Mouse (Mus musculus): ENCODE measurements around the gene Wasf3.
A peak's percentile ranks its signal among the peaks of the same experiment; 100 is the strongest.
"Not testable (repeated sequence)": the region's sequence is repeated elsewhere in the genome, so short reads cannot be mapped to it uniquely, and the experiment has no call there.

Gene Wasf3

DNA sequence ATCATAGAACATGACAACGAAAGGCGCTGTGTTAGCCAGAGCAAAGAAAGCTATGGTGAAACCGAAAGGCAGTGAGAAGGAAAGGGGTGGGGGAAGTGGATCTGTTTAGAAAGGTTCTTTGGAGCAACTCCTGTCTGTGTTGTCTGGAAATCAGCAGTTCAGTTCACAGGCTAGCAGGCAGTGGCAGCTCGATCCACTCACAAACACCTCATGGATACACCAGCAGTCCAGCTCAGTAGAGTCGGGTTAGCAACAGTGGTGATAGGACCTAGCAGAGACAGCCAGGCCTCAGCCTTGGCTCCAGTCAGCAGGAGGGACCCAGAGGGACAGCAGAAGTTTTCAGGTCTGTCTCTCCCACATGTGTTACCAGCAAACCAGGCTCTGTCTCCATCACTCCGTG lies 16.2 kb downstream of the Wasf3 start:
- not testable (repeated sequence) for DNase-seq (ENCODE audit: low read depth)

GRCm38 (mm10) chr5:146402311-146402710 lies 17.5 kb downstream of the Wasf3 start:
- DNase-seq (ENCODE audit: low read depth) = no peak

DNA sequence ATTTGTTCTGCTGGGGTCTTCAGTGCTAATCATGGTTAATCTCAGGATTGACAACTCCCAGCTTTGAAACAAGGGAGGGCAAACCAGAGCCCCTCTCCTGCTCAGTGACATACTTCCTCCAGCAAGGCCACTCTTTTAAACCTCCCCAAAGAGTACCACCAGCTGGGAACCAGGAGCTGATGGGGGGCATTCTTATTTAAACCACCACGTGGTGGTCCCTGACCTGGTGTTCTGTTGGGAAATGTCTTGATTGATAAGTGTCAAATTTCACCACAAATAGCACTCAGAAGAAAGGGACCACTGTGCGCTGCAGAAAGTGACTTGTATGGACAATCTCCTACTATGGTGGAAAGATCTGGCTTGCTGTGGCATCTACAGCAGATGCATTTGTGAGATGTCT lies 19.1 kb downstream of the Wasf3 start:
- DNase-seq (ENCODE audit: low read depth) = no peak

DNA sequence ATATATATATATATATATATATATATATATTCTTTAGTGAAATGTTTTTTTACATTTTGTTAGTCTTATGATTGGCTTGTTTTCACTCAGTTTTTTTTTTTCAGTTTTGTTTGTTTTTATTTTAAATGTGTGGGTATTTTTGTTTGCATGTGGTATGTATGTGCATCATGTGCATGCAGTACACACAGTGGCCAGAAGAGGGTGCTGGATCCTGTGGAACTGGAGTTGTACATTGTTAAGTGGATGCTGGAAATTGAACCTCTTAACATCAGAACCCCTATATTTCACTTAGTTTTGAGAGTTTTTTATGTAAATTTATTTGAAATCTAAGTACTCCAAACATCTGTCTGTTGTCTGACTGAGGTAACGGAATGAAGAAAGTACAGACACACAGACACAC lies 21.3 kb downstream of the Wasf3 start:
- DNase-seq (ENCODE audit: low read depth) = no peak

GRCm38 (mm10) chr5:146407791-146408190 lies 23.0 kb downstream of the Wasf3 start:
- no peak for DNase-seq (ENCODE audit: low read depth)

- no peak for DNase-seq (ENCODE audit: low read depth)
These were observed 23.8 kb downstream of the Wasf3 start for GRCm38 (mm10) chr5:146408604-146409003.

- no peak for DNase-seq (ENCODE audit: low read depth)
These were observed 26.0 kb downstream of the Wasf3 start for GRCm38 (mm10) chr5:146410821-146411220.

DNA sequence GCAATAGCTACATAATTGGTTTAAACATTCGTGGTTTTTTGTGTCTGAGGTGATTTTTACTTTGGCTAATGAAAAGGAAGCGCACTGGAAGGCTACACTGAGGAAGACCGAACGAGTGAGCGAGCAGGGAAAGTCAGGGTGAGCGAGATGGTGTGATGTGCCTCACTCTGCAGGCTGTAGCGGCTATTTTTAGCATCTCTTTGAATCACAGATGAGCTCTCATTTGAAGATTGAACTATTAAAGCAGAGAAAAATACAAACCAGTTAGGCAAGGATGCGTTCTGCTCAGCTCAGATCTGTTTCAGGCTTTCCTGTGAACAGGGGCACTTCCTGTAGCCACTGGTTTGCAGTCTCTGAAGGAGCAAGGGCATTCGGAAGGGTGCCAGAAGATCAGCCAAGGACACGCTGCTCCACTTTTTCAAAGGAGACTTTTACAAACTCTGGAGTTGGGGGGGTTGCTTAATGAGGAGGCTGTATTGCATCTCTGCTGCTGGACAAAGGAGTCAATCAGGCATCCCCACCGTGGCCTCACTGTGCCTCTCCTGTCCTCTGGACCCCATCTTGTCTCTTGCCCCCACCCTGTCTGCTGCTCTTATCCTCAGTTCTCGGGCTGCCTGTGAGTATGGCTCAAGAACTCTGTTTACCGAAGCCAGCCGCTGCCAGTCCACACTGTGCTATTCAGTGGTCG lies 28.1 kb downstream of the Wasf3 start:
- DNase-seq (ENCODE audit: low read depth) = no peak

GRCm38 (mm10) chr5:146414611-146415010 lies 29.8 kb downstream of the Wasf3 start:
- no peak for DNase-seq (ENCODE audit: low read depth)

DNA sequence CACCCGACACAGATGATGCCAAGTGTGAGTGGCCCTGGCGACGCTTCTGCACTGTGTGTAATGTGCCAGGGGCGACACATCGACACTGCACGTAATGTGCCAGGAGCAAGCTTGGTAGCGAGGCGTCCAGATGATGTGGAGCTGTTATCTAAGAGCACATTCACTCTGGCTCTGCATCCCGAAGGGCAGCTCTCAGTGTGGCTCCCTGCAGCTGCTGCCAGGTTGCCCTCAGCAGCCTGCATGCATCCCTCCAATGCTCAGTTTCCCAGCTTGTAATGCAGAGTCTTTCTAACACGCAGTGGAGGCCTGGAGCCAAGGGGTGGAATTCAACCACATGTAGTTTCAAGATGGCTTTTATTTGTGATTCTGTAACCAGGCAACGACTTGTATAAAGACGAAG lies 30.4 kb downstream of the Wasf3 start:
- no peak for DNase-seq (ENCODE audit: low read depth)

- DNase-seq (ENCODE audit: low read depth) = no peak
These were observed 31.7 kb downstream of the Wasf3 start for GRCm38 (mm10) chr5:146416331-146417110.

GRCm38 (mm10) chr5:146418092-146418491 lies 33.3 kb downstream of the Wasf3 start:
- no peak for DNase-seq (ENCODE audit: low read depth)

DNA sequence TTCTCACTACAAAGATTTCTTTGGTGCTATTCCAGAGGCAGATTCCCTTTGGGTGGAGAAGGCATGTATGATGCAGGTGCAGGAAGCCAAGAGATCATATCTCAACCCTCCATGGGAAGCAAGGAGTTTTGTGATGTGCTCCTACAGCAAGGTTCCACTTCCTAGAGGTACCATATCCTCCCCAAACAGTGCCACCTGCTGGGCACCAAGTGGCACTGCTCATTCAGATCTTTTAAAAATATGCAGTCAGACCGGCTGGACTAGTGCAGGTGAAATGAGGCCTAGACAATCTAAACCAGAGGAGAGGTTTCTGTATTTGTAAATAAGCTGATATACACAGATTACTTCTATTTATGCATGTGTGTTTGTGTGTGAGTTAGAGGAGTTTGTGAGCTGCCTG lies 35.3 kb downstream of the Wasf3 start:
- DNase-seq (ENCODE audit: low read depth) = peak; percentile 9

- no peak for DNase-seq (ENCODE audit: low read depth)
These were observed 40.0 kb downstream of the Wasf3 start for GRCm38 (mm10) chr5:146424711-146425326.

- DNase-seq (ENCODE audit: low read depth) = no peak
These were observed 40.9 kb downstream of the Wasf3 start for GRCm38 (mm10) chr5:146425656-146426055.

- no peak for DNase-seq (ENCODE audit: low read depth)
These were observed 43.3 kb downstream of the Wasf3 start for GRCm38 (mm10) chr5:146428109-146428508.

DNA sequence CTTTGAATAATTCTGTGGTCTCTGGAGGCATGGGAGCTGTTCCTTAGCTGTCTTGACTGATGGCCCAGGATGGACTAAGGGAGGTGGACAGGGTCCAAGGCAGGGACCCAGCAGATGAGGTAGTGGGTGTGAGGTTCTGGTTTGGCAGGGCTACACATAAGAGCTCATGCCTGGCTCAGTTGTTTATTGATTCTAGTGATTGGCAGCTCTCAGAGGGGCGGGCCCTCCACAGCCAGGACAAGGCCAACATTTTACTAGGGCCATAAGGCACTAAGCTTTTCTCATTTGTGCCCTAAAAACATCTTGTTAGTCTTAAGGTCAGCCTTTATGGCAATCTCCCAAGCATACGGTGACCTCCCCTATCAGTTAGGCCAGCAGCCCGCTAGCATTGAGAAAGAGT lies 47.0 kb downstream of the Wasf3 start:
- DNase-seq (ENCODE audit: low read depth) = no peak

GRCm38 (mm10) chr5:146432476-146432875 lies 47.7 kb downstream of the Wasf3 start:
- DNase-seq (ENCODE audit: low read depth) = no peak

DNA sequence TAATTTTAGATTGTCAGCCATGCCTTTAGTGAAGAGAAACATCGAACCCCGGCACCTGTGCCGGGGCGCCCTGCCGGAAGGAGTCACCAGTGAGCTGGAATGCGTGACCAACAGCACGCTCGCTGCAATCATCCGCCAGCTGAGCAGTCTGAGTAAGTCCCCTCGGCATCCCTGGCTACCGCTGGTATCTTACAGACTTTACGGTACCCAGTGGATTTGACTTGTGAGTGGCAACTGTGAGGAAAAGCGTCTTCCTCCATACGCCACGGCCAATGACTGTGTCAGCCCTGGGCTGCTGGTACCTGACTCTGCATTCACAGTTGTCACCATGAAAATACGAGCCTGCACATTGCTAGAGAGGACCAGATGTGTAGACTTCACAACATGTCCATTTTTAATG lies 50.5 kb downstream of the Wasf3 start:
- DNase-seq (ENCODE audit: low read depth) = no peak

- DNase-seq (ENCODE audit: low read depth) = no peak
These were observed 52.0 kb downstream of the Wasf3 start for GRCm38 (mm10) chr5:146436796-146437195.

DNA sequence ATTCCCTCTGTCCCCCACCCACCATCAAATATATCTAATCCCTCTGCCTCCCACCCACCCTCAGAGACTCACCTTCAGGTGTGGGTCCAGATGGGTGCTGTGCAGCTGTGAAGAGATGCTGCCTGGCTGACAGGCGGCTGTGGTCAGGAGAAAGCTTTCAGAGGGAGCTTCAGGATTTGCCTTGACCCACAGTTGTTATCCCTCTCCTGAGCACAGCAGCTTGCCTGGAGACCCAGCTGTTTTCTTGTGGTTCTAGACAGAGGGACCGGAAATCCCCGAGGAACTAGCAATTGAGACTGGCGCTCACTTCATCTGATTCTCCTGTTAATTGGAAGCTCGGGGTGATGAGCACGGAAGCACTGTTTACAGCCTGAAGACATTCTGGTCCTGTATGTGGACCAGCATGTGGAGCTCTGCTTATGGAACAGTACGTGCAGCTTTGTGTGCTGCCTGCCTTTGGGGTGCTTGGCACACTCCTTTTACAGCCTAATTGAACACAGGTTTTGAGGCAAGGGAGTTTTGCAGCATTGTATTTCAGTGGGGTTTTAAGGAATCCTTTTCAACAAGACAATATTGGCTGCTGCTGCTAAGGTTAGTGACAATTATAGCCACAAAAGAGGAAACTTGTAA lies 54.5 kb downstream of the Wasf3 start:
- DNase-seq (ENCODE audit: low read depth) = no peak

GRCm38 (mm10) chr5:146440273-146440672 lies 55.5 kb downstream of the Wasf3 start:
- DNase-seq (ENCODE audit: low read depth) = no peak

DNA sequence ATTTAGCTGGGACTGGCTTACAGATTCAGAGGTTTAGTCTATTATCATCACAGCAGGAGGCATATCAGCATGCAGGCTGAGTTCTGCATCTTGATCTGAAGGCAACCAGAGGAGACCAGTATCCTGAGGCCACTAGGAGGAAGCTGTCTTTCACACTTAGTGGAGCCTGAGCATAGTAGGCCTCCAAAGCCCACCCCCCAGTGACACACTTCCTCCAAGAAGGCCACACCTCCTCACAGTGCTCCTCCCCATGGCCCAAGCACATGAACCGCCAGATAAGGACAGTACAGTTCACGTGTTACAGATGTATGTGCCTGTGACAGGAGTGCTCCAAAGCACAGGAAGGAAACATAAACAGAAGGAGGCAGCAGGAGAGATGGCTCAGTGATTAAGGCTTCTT lies 58.0 kb downstream of the Wasf3 start:
- DNase-seq (ENCODE audit: low read depth) = no peak
